Mouse (Mus musculus) heart, adult 18-20 months (tissue): ENCODE data around the gene Gbp7. TPM values are rescaled to one million over a fixed set of nuclear protein-coding genes. Genes with fewer than 3 reads are reported as not detected.
"Not testable (repeated sequence)": the region's sequence is repeated elsewhere in the genome, so short reads cannot be mapped to it uniquely, and the experiment has no call there.

Source experiments
- DNase-seq, 2 experiments: peaks; one replicate each; pipeline ENCODE4 v3.0.0; 2021 to 2022; ENCODE audit warnings: mixed read lengths in 1 of 2
- total RNA-seq, 2 experiments: library from RNA; stranded (reverse); gene quantifications; 2 replicates each; pipeline ENCODE4 v1.2.3; 2021

Gbp7 gene
- total RNA-seq, 2 experiments from 2014 or later = 8.5 to 31.7 TPM

DNA sequence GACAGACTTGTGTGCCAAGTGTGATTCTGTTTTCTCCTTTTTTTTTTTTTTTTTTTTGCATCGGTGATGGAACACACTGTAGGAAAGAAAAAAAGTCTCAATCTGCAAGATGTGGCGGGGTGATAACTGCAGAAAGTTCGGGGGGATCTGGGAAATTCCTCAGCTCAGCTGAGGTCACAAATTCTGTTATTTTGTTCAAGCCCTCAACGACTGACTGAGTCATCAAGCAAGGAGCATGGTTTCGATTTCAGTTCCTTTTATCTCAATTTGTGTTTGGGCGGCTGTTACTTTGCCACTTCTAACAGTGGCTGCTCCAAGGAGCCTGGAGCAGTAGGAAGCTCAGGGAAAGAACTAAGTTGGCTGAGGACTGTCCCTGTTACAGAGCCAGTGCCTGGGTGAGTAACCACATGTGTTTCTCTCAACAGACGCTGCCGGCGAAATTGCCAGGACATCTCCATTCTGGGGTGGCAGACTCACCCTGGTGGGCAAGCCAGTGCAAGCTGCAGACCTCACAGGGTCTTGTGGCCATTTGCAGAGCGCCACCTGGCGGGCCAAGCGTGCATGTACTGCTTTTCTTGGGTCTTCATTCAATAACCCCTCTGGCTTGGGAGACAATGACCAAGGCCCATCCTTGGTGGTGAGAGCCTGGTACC, 30.3 kb downstream of the Gbp7 start:
- DNase-seq = peak; percentile 90 to 91

DNA sequence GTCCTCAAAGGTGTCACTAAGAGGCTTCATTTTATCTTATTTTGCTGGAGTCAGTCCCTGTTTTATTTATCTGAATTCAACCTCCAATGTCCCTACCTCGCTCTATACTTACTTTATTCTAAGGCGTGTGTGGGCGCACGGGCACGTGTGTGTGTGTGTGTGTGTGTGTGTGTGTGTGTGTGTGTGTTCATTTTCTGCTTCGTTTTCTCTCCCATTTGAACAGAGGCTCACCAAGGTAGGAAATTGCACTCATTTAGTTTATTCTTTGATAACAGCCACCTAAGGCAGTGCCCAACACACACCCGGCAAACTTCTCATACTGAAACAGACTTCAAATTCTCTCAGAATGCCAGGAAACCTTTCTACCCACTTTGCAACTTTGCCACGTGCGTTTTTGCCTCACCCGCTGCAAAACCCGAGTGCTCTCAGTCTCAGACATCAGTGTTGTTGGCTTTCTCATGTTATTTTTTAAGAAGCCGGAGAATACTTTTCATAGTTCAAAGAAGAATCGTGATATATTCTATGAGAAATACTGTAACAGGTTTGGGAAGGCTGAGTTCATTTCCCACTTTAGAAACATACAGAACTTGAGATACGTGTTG, 31.0 kb downstream of the Gbp7 start:
- DNase-seq = no peak

GRCm38 (mm10) chr3:142561666-142562065, 31.5 kb downstream of the Gbp7 start:
- no peak for DNase-seq

- DNase-seq = not testable (repeated sequence)
Measured at GRCm38 (mm10) chr3:142567490-142567889, 37.3 kb downstream of the Gbp7 start.

GRCm38 (mm10) chr3:142570738-142571137, 40.6 kb downstream of the Gbp7 start:
- no peak for DNase-seq

GRCm38 (mm10) chr3:142577108-142577507, 47.0 kb downstream of the Gbp7 start:
- DNase-seq = no peak

DNA sequence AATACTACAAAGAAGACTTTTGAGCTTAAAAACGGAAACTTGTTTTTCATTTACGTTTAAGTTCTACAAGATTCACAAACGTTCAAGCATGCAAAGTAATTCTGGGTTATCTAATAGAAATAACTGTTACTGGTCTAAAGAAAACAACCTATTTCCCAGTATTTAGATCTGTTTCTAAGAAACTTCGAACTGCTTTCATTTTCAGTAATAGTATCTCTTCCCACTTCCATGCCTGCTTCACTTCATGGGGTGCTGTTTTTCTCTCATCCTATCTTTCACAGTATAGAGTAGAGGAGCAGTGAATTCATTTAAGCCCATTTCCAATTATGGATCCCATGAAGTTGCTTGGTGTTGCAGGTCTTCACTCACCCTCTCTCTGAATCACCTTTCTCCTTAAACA, 48.2 kb downstream of the Gbp7 start:
- DNase-seq = no peak

DNA sequence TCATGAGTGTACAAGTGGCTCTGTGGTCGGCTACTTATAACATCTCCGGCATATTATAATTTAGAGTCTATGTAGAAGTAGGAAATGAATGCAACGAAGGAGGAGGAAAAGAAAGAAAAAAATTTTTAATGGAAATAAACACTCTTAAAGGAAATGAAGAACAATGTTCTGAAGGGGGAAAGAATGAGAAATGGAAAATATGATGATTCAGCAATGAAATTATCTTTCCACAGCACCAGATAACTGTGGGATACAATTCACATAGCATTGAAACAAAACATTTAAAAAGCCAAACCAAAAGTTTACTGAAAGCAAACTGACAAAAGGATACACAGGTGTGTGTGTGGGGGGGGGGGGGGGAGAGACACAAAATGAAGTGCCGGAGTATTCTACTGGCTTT, 52.9 kb downstream of the Gbp7 start:
- no peak for DNase-seq

- peak in 1 of 2 experiments; percentile 27 for DNase-seq
Measured at GRCm38 (mm10) chr3:142587386-142587785, 57.2 kb downstream of the Gbp7 start.

- peak in 1 of 2 experiments; percentile 23 for DNase-seq
Measured at GRCm38 (mm10) chr3:142588888-142589287, 58.7 kb downstream of the Gbp7 start.

GRCm38 (mm10) chr3:142590431-142591067, 60.4 kb downstream of the Gbp7 start:
- DNase-seq = peak in 1 of 2 experiments; percentile 10

DNA sequence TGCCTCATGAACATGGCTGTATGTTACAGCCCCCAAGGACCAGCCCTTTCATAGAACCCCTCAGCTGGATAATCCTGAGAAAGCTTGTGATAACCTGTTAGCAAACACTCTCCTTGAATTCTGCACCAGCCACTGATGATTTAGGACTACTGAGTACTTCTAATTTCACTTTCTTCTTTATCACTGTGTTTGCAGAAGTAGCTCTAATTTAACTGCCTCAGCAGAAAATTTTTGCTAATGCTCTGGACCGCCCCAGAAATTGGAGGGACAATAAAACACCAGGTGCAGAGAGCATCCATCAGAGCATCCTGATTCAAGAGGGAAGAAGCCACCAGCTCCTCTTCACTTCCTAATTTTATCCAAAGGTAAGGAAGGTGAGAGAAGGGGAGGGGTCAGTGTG, 64.4 kb downstream of the Gbp7 start, which contains the start of gene Gbp2b:
Gene Gbp2b, plus strand, starts transcription at position 301 of the 400 bp plus-strand sequence.
- DNase-seq = no peak

GRCm38 (mm10) chr3:142597923-142598322, 67.8 kb downstream of the Gbp7 start:
- DNase-seq = no peak

Other genes with a start within 250 kb of the Gbp7 start
- gene Pdlim5, start 134.6 kb upstream of the Gbp7 start, total RNA-seq = 100 to 1,000 TPM; 614 to 711 TPM
- 10 to 100 TPM in 1 of 2 experiments, 1 to 10 TPM in 1; 7.0 to 15.6 TPM for gene Gbp5, start 36.4 kb upstream of the Gbp7 start, total RNA-seq
- 10 to 100 TPM; 10.4 to 26.1 TPM for gene Gbp3, start 29.7 kb downstream of the Gbp7 start, total RNA-seq
- gene Gbp2b, start 64.5 kb downstream of the Gbp7 start, total RNA-seq = under 1 TPM; 0.27 to 0.41 TPM
- 10 to 100 TPM; 11.5 to 24.6 TPM for gene Gbp2, start 90.3 kb downstream of the Gbp7 start, total RNA-seq
- 10 to 100 TPM; 33.4 to 37.8 TPM for gene Kyat3, start 170.7 kb downstream of the Gbp7 start, total RNA-seq
- 10 to 100 TPM; 23.3 to 23.7 TPM for gene Gtf2b, start 234.7 kb downstream of the Gbp7 start, total RNA-seq